Mouse (Mus musculus) cerebellum, adult 2 months (tissue): ENCODE results near the gene Gtf3c1.

Experiments
- CTCF ChIP-seq: fragments of 200-500 bp; IDR thresholded peaks from 2 replicates; pipeline ENCODE4 v1.5.1; 2011; ENCODE audit warnings: low read depth, mild to moderate bottlenecking, control low read depth, low read length, moderate library complexity, borderline replicate concordance; ENCODE audit not compliant: insufficient read depth
- POLR2A ChIP-seq: fragments of 200-500 bp; IDR thresholded peaks from 2 replicates; pipeline ENCODE4 v1.6.1; 2011; ENCODE audit warnings: low read length, control low read depth, borderline replicate concordance; ENCODE audit not compliant: insufficient read depth

DNA sequence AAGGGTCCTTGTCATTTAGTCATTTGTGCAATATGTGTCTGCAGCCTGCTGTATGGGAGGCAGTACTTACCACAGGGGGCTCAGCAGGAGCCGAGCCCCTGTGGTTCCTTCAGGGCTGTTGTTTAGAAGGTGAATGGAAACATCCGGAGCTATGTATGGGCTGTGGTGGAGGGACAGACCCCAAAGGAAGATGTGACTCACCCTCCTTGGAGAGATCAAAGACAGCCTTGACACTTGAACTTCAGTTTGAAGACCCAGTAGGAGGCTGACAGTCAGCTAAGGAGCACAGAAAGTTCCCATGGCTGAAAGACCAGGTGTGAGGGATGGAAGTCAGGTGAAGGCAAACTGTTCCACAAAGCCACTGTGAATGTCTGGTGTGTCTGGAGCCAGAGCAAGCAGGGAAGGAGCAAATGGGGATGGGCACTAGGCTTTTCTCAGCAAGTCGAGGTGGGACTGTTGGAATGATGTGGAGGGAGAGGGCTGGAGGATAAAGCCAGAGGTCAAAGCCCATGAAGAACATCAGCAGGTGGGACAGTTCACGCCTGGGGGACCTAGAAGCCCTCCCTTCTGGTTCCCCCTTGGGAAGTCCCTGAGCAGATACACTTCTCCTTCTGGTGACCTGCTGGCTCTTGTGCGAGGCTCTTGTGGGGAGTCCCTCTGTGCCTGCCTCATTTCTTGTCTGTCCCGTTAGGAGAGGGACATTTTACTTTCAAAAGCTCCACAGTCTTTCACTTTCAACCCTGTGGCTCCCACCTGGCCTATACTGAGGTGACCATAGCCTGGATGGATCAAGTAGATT is 100.0 kb downstream of the Gtf3c1 start:
- TF ChIP-seq CTCF (no peak), POLR2A (no peak)
